Mouse (Mus musculus): ENCODE results near the gene Slc16a8. TPM values are rescaled to one million over a fixed set of nuclear protein-coding genes. Genes with fewer than 3 reads are reported as not detected.

Slc16a8 gene
- polyA plus RNA-seq, 1 experiment from 2014 or later = not detected

Other genes starting within 250 kb of the Slc16a8 start
- gene H1f0, start 226.3 kb downstream of the Slc16a8 start, polyA plus RNA-seq (2015; fragmentation: Nextera tagmentation; extraction: Ambion mirVana) = 134 and 136 TPM in 2 replicates
- 0.20 TPM in 1 of 2 replicates, not detected in the other for gene Galr3, start 212.9 kb downstream of the Slc16a8 start, polyA plus RNA-seq (2015; fragmentation: Nextera tagmentation; extraction: Ambion mirVana)
- 36.7 and 40.9 TPM in 2 replicates for gene Ankrd54, start 191.9 kb downstream of the Slc16a8 start, polyA plus RNA-seq (2015; fragmentation: Nextera tagmentation; extraction: Ambion mirVana)
- gene Eif3l, start 179.6 kb downstream of the Slc16a8 start, polyA plus RNA-seq (2015; fragmentation: Nextera tagmentation; extraction: Ambion mirVana) = 107 and 109 TPM in 2 replicates
- 0.93 and 1.0 TPM in 2 replicates for gene Micall1, start 145.9 kb downstream of the Slc16a8 start, polyA plus RNA-seq (2015; fragmentation: Nextera tagmentation; extraction: Ambion mirVana)
- gene Polr2f, start 113.8 kb downstream of the Slc16a8 start, polyA plus RNA-seq (2015; fragmentation: Nextera tagmentation; extraction: Ambion mirVana) = 120 and 121 TPM in 2 replicates
- 0.63 and 0.96 TPM in 2 replicates for gene 1700088E04Rik, start 113.5 kb downstream of the Slc16a8 start, polyA plus RNA-seq (2015; fragmentation: Nextera tagmentation; extraction: Ambion mirVana)
- gene Sox10, start 89.5 kb downstream of the Slc16a8 start, polyA plus RNA-seq (2015; fragmentation: Nextera tagmentation; extraction: Ambion mirVana) = 0.05 and 0.13 TPM in 2 replicates
- gene Pick1, start 25.6 kb downstream of the Slc16a8 start, polyA plus RNA-seq (2015; fragmentation: Nextera tagmentation; extraction: Ambion mirVana) = 13.1 and 13.3 TPM in 2 replicates
- 0.04 and 0.07 TPM in 2 replicates for gene Gm49486, start 25.4 kb downstream of the Slc16a8 start, polyA plus RNA-seq (2015; fragmentation: Nextera tagmentation; extraction: Ambion mirVana)
- gene Baiap2l2, start 30.8 kb upstream of the Slc16a8 start, polyA plus RNA-seq (2015; fragmentation: Nextera tagmentation; extraction: Ambion mirVana) = 1.7 and 2.6 TPM in 2 replicates
- gene Pla2g6, start 73.6 kb upstream of the Slc16a8 start, polyA plus RNA-seq (2015; fragmentation: Nextera tagmentation; extraction: Ambion mirVana) = 16.7 and 19.5 TPM in 2 replicates
- 2.3 and 3.3 TPM in 2 replicates for gene Maff, start 91.9 kb upstream of the Slc16a8 start, polyA plus RNA-seq (2015; fragmentation: Nextera tagmentation; extraction: Ambion mirVana)
- gene Tmem184b, start 148.8 kb upstream of the Slc16a8 start, polyA plus RNA-seq (2015; fragmentation: Nextera tagmentation; extraction: Ambion mirVana) = 10.4 and 12.1 TPM in 2 replicates
- 4.2 and 4.8 TPM in 2 replicates for gene Csnk1e, start 200.8 kb upstream of the Slc16a8 start, polyA plus RNA-seq (2015; fragmentation: Nextera tagmentation; extraction: Ambion mirVana)